Mouse (Mus musculus) urinary bladder, adult 2 months (tissue): ENCODE measurements around the gene Rspo3. TPM values are rescaled to one million over a fixed set of nuclear protein-coding genes. Genes with fewer than 3 reads are reported as not detected.

Experiments used
- DNase-seq: peaks from one replicate; pipeline ENCODE4 v3.0.0; 2022; ENCODE audit warnings: low spot score
- polyA plus RNA-seq: library from polyadenylated mRNA; depleted of rRNA; stranded (reverse); fragments of >200 nt; gene quantifications from 2 replicates; pipeline ENCODE4 v1.2.3, GENCODE M21; 2012; rRNA removed

Gene Rspo3
- polyA plus RNA-seq: 3.3 and 3.6 TPM in 2 replicates

DNA sequence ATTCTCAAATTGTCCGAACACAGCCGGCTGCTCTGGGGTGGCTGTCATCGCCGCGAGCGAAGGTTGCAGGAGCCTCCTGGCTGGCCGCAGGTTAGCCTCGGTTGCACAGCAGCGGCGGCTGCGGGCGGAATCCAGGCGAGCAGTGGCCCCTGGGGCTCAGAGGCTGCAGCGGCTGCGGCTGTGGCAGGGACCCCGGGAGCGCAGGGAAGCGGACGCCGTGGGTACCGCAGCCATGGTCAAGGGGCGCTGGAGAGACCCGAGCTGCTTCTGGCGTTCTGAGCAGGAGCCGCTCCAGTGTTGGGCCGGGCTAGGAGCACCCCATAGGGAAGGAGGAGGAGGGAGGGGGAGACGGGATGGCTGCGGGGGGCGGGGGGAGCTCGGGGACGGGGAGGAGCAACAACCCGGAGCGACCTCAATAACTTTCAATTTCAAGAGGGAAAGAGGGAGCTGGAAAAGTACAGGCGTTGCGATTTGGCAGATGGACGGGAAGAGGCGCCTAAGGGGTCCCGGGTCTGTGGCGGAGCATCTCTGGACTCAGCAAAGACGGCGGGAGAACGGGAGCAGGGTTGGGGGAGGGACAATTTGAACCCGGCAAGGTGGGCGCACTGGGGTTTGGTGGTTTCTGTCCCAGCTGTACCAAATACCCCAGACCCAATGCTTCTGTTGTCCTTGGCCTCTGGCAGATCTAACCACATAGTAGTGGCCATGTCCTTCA is at the start of gene Rspo3:
Gene Rspo3 (minus strand): TSS at position 322 of the 715 bp plus-strand sequence.
- peak; percentile 26 for DNase-seq

DNA sequence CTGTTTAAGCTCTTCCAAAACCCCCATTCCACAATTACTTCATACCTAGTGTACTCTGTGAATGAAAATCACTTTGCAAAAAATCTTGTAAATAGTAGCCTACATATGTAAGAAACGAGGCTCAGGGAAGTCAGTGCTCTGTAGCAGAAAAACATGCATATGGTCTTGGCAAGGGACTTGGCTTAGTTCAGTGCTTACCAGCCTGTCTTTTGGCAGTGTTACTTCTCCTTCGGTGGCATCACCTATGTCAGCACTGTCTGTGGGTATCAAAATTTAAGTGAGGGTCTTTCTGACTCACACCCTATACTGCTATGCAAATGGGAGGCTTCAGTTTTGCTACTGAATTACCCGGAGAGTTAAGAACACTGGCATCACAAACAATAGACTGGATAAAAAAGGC is 46.3 kb upstream of the Rspo3 start:
- no peak for DNase-seq

GRCm38 (mm10) chr10:29581476-29581875 is 45.8 kb upstream of the Rspo3 start:
- no peak for DNase-seq

GRCm38 (mm10) chr10:29555983-29556382 is 20.3 kb upstream of the Rspo3 start:
- no peak for DNase-seq

- no peak for DNase-seq
Measured at GRCm38 (mm10) chr10:29554365-29554764, 18.7 kb upstream of the Rspo3 start.

- DNase-seq: no peak
Measured at GRCm38 (mm10) chr10:29542982-29543381, 7.3 kb upstream of the Rspo3 start.

GRCm38 (mm10) chr10:29539516-29539915 is 3.8 kb upstream of the Rspo3 start:
- no peak for DNase-seq

GRCm38 (mm10) chr10:29538791-29539190 is 3.1 kb upstream of the Rspo3 start:
- no peak for DNase-seq

DNA sequence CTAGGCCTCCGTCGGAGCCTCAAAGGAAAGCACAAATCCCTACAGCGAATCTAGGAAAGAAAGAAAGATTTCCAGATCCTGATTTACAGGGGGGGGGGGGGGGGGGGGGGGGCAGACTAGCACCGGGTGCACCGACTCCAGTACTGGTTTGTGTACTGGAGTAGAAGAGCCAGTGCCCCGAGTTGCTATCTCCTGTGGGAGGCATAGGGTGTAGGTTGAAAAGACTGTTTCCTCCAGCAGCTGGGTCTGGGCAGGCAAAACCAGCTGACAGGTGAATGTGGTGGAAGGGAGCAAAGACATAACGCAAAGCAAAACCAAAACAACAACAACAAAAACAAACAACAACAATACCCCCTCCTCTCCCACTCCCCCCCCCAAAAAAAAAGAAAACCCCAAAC is 838 bp downstream of the Rspo3 start:
- DNase-seq: no peak

DNA sequence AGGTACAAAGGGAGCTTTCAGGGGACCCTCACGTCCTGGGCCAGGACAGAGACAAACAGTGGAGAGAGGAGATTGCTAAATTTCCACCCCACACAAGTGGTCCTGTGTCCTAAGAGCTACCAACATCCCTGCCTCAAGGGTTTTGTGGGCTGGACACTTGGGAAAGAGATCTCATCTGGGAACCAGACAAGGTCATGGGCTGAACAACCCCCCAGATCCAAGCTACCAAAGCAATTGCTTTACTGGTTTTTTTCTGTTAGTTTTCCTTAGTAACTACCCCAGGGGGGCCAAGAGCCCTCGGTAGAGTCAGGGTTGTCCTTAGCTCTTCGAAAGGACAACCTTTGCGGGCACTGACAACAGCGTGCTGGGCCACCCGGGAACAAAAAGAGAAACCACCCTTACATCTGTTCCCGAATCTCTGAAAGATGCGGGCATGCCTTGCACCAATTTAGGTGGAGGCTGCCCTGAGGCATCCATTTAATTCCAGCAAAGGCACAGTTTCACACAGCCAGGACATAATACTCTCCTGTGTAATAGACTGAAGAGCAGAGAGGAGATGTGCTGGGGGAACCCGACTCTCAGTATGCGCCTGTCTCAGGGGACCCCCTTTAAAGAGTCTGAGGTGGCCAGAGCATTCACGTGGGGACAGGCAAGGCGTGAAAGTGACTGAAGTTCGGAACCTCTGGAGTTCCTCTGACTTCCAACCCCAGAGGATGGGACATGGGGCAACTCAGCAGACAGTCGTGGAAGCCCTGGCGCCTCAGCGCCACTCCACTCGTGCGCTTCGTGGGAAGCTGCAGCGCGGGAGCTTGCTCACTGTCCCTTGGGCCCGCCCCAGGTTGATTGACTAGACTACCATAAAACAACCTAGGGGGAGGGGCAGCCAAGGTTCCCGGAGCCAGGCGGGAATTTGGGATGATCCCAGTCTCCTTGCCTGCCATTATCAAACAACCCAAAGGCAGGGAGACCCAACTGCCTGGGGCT is 1.5 kb downstream of the Rspo3 start:
- DNase-seq: no peak

GRCm38 (mm10) chr10:29532821-29533715 is 2.6 kb downstream of the Rspo3 start:
- DNase-seq: peak; percentile 50

DNA sequence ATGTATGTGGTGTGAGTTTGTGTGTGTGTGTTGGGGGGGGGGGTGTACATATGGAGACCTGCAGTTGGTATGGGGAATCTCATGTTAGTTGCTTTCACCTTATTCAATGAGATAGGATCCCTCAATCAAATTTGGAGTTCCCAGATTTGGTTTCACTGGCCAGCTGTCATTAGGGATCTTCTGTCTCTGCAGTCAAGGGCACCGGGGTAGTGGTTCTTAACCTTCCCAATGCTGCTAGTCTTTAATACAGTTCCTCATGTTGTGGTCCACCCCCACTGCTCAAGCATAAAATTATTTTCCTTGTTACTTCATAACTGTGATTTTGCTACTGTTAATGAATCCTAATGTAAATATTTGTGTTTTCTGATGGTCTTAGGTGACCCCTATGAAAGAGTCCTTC is 22.1 kb downstream of the Rspo3 start:
- no peak for DNase-seq

DNA sequence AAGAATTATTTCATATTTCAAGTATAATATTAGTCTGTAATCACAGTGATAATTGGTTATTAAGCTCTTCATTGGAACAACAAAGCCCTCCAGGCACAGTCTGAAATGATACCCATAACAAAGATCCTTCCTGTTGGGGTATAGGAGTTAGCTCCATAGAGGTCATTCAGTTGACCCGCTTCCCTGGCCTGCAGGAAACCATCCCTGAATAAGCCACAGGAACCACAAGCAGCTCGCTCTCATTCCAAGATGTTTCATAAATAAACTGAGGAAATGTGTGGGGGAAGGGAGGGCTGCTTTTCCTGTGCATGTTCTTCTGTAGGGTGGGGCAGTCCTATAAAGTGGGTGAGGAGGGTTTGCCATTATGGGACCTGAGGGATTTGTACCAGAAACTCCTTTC is 27.5 kb downstream of the Rspo3 start:
- DNase-seq: no peak

DNA sequence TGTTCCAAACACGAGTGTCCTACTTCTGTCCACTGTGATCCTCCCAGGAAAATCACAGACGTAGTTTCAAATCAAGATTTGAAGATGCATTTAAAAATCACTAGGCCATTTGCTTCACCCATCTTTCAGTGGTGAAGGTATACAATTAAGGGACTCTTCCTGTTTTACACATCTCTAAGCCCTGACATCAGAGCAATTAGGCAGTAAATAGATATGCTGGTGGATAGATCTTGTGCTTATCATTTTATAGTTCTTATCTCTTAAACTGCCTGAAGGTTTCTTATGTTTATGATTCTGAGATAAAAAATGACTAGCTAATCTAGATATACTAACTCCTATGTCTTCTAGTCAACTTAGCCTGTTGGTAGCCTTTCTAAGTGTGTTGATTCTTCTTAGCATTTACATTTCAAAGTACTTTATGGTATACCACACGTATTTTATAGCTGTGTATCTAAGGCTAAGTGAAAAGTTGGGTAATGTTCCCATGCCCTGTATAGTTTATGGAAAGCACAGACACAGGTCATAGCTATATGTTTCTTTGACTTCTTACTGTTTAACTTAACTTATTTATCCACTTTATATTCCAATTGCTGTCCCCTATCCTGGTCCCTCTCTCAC is 38.4 kb downstream of the Rspo3 start:
- DNase-seq: no peak

DNA sequence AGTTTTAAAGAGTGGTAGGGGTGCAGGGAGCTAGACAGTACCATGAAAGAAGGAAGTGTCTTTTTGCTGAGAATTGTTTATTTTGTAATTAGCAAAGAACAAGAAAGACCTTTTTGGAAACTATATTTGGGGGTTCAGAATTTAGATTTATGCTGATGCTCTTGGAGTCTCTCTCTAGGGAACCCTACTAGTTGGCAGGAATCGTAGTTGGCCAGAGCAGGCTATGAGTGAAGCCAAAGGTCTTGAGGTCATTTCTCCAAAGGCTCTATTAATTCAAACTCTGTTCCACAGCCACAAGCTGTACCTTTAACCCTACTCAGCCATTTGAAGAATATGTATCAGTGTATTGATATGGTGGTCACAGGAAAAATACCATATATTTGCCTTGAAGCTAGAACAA is 41.7 kb downstream of the Rspo3 start:
- DNase-seq: no peak

DNA sequence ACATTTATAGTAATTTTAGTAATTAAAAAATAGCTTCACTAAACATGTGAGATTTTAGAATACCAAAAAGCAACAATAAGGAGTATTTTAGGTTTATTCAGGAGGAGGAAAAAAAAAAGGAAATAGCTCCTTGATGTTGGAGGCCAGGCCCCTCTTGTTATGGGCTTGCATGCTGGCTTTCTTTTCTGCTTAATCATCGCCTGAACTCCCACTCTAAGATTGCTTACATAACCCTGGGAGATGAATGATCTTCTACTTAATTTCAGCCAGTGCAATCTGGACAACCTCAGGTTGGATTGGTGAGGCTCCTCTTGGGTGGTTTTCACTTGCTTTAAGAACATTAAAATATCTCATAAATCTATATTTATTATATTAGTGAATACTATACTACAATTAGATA is 54.7 kb downstream of the Rspo3 start:
- no peak for DNase-seq

DNA sequence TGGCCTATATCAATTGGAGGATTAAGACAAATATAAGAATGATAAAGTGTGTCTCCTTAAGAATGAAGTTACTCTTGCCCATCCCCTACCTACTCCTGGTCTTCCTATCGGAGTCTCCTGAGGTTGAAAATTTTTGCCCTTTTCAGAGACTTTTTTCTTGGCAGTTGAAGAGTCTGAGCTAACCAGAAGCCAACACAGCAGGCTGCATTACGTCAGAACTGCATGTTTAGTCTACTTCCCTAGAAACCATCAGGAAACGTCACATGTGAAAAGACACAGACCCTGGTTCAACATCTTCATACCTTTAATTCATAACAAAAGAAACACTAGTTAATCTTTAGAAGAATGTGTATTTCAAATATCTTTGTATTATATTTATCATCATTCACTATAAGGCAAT is 56.3 kb downstream of the Rspo3 start:
- no peak for DNase-seq

- DNase-seq: no peak
Measured at GRCm38 (mm10) chr10:29470454-29470853, 65.2 kb downstream of the Rspo3 start.

DNA sequence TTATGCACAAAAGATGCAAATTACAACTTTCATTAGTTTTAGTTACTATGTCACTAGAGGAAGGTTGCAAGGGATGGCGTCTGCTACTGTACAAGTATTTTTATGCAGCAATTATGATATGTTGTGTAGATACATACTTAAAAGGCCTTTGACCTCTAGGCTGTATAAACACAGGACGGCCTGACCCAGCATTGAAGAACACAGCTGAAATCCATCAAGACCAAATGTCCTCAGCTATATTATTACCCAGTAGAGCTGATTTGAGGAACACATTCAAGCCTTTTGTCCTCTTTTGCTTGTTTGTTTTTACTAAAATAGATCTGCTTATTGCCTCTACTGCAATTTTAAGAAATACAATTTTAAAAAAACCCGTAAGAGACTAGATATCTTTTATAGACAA is 75.6 kb downstream of the Rspo3 start:
- no peak for DNase-seq

DNA sequence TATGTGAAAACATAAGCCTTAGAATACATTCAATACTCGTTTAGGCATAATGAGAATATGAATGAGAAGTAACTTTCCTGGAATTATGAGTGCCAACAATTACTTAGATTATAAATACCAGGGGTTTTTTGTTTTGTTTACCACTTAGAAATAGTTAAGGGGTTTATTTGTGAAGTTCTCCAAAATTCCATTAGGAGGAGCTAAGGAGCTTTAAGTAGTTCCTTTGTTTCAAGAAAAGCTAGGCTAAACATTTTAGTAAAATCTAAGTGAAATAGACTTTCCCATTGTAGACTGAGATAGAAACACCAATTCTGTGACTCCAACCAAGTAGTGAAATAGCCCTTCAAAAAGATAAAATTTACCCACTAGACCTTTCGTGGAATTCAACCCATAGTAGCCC is 76.0 kb downstream of the Rspo3 start:
- DNase-seq: no peak

GRCm38 (mm10) chr10:29445076-29445475 is 90.6 kb downstream of the Rspo3 start:
- no peak for DNase-seq
